13 mouse cellular contexts compared by ENCODE assay signal in genomic region chr4:57489887-57490286, GRCm38 (mm10). TPM values are rescaled to one million over a fixed set of nuclear protein-coding genes. Genes with fewer than 3 reads are reported as not detected.
DNase-seq lines count a peak whose midpoint lies in the region; ATAC-seq and TF ChIP-seq lines count a peak whose summit lies in the region.
"Had no signal": no experiment of that assay in that cellular context is flagged by ENCODE, and none has a peak within 500 bp of the region (broad histone marks: within the 10 kb centered on the region; RNA-seq: fewer than 3 reads in every experiment).

No protein-coding gene starts in this region.

- ATAC-seq in kidney, postnatal 0 days (replicated peaks; ENCODE audit: low FRiP score, low read depth) = no peak
- ATAC-seq in midbrain, postnatal 0 days (ENCODE audit: low FRiP score) = no peak
- ATAC-seq in midbrain, embryonic 13.5 days = no peak

- no peak overlapping the region for H3K27ac ChIP-seq in kidney, postnatal 0 days
- H3K27ac ChIP-seq in midbrain, postnatal 0 days (ENCODE audit: low read depth, low read length) = no peak overlapping the region
- H3K27ac ChIP-seq in midbrain, embryonic 13.5 days = no peak overlapping the region
- peak overlapping the region; percentile 61 for H3K27ac ChIP-seq in embryonic fibroblast, embryonic 13.5 days (ENCODE audit: insufficient read depth, low read length)
- H3K27ac ChIP-seq: hindbrain, embryonic 15.5 days had no signal

- peak; percentile 40 for DNase-seq in kidney, postnatal 0 days (ENCODE audit: low spot score)
- DNase-seq in kidney, postnatal 14 days = no peak
- DNase-seq in midbrain, postnatal 0 days (ENCODE audit: low spot score) = no peak
- DNase-seq in adrenal gland, postnatal 25 days = no peak
- no peak for DNase-seq in kidney, postnatal 4 days
- DNase-seq: cerebellum, postnatal 36 days had no signal

- no peaks in the 10 kb centered on the region for H3K36me3 ChIP-seq in kidney, postnatal 0 days (ENCODE audit: insufficient read depth, low read length)
- H3K36me3 ChIP-seq in midbrain, postnatal 0 days (ENCODE audit: insufficient read depth, low read length) = no peaks in the 10 kb centered on the region
- no peaks in the 10 kb centered on the region for H3K36me3 ChIP-seq in midbrain, embryonic 13.5 days
- H3K36me3 ChIP-seq: hindbrain, embryonic 15.5 days had no signal

- H3K4me2 ChIP-seq in kidney, postnatal 0 days (ENCODE audit: low read length) = no peak overlapping the region
- H3K4me2 ChIP-seq in midbrain, postnatal 0 days (ENCODE audit: low read depth, low read length, poor library complexity, severe bottlenecking) = no peak overlapping the region
- H3K4me2 ChIP-seq in midbrain, embryonic 13.5 days (replicated peaks) = no peak overlapping the region
- H3K4me2 ChIP-seq: hindbrain, embryonic 15.5 days; liver, embryonic 11.5 days had no signal

- H3K27me3 ChIP-seq in kidney, postnatal 0 days (ENCODE audit: insufficient read depth, low read length) = no peaks in the 10 kb centered on the region
- H3K27me3 ChIP-seq in midbrain, postnatal 0 days (ENCODE audit: insufficient read depth, low read length) = no peaks in the 10 kb centered on the region
- no peaks in the 10 kb centered on the region for H3K27me3 ChIP-seq in midbrain, embryonic 13.5 days
- H3K27me3 ChIP-seq: CH12.LX; hindbrain, embryonic 15.5 days had no signal

- no peaks in the 10 kb centered on the region for H3K4me1 ChIP-seq in kidney, postnatal 0 days (replicated peaks; ENCODE audit: insufficient read depth, low read length)
- H3K4me1 ChIP-seq in midbrain, postnatal 0 days (ENCODE audit: insufficient read depth, low read length) = no peaks in the 10 kb centered on the region
- no peaks in the 10 kb centered on the region for H3K4me1 ChIP-seq in midbrain, embryonic 13.5 days (replicated peaks)
- H3K4me1 ChIP-seq in embryonic fibroblast, embryonic 13.5 days (ENCODE audit: control insufficient read depth, insufficient read depth, low read length) = peaks cover 12% of the 10 kb centered on the region
- H3K4me1 ChIP-seq: hindbrain, embryonic 15.5 days had no signal

- 78% methylated on average over 6 of the region's 6 CpGs for WGBS in kidney, postnatal 0 days
- WGBS in midbrain, postnatal 0 days = 81% methylated on average over 6 of the region's 6 CpGs
- 93% methylated on average over 6 of the region's 6 CpGs for WGBS in midbrain, embryonic 13.5 days

- TF ChIP-seq POLR2A in embryonic fibroblast, embryonic 13.5 days (IDR thresholded peaks at IDR 0.05; ENCODE audit: low read depth, low read length) = no peak

- no peaks in the 10 kb centered on the region for H3K9me3 ChIP-seq in kidney, postnatal 0 days (replicated peaks; ENCODE audit: low read length)
- no peaks in the 10 kb centered on the region for H3K9me3 ChIP-seq in midbrain, postnatal 0 days (ENCODE audit: low read length)
- H3K9me3 ChIP-seq in midbrain, embryonic 13.5 days = no peaks in the 10 kb centered on the region
- H3K9me3 ChIP-seq: hindbrain, embryonic 15.5 days had no signal

- H3K9ac ChIP-seq in kidney, postnatal 0 days (ENCODE audit: low read depth, low read length) = no peak overlapping the region
- no peak overlapping the region for H3K9ac ChIP-seq in midbrain, postnatal 0 days (replicated peaks; ENCODE audit: low read length, poor library complexity, severe bottlenecking)
- H3K9ac ChIP-seq in midbrain, embryonic 13.5 days (replicated peaks) = no peak overlapping the region
- H3K9ac ChIP-seq: hindbrain, embryonic 15.5 days had no signal

- TF ChIP-seq CTCF in kidney, postnatal 0 days (IDR thresholded peaks at IDR 0.05; ENCODE audit: low read depth) = peak; percentile 24; the same call in 1 of the 2 replicates
- TF ChIP-seq CTCF in midbrain, postnatal 0 days (IDR thresholded peaks at IDR 0.05) = peak; percentile 20; the same call in 1 of the 2 replicates
- TF ChIP-seq CTCF in embryonic fibroblast, embryonic 13.5 days (IDR thresholded peaks at IDR 0.05; ENCODE audit: borderline replicate concordance, insufficient read depth, low read length) = no peak

- no peak overlapping the region for H3K4me3 ChIP-seq in kidney, postnatal 0 days (replicated peaks; ENCODE audit: low read depth, low read length)
- H3K4me3 ChIP-seq in midbrain, postnatal 0 days (ENCODE audit: low read depth, low read length) = no peak overlapping the region
- no peak overlapping the region for H3K4me3 ChIP-seq in midbrain, embryonic 13.5 days (replicated peaks)
- no peak overlapping the region for H3K4me3 ChIP-seq in embryonic fibroblast, embryonic 13.5 days (ENCODE audit: insufficient read depth, low read length)
- H3K4me3 ChIP-seq: hindbrain, embryonic 15.5 days; myocyte had no signal

RNA-seq across cellular contexts. Expression of gene Palm2, which starts 55.8 kb away (rescaled TPM):
- polyA plus RNA-seq in kidney, postnatal 0 days (2015; fragmentation: Nextera tagmentation; extraction: Ambion mirVana) = 0.54 and 1.0 TPM in 2 replicates
- total RNA-seq in midbrain, postnatal 0 days (2014; rRNA removed) = 26.4 and 27.8 TPM in 2 replicates
- polyA plus RNA-seq in midbrain, postnatal 0 days (2015; fragmentation: Nextera tagmentation; extraction: Ambion mirVana) = 19.8 and 33.1 TPM in 2 replicates
- 3.6 and 4.2 TPM in 2 replicates for polyA plus RNA-seq in midbrain, embryonic 13.5 days (2015; fragmentation: Nextera tagmentation; extraction: Ambion mirVana)
- polyA plus RNA-seq in embryonic fibroblast, embryonic 13.5 days (2011; ENCODE audit: insufficient read length, low read depth, missing spikeins) = 54.6 and 75.2 TPM in 2 replicates
- total RNA-seq in adrenal gland, postnatal 25 days (2021) = 66.9 and 84.0 TPM in 2 replicates
- total RNA-seq: CH12.LX; megakaryocyte, adult 5-6 weeks had no signal
